Mouse (Mus musculus) liver, embryonic 16.5 days (tissue): ENCODE measurements around the gene Arhgap40. TPM values are rescaled to one million over a fixed set of nuclear protein-coding genes. Genes with fewer than 3 reads are reported as not detected.
A peak's percentile ranks its signal among the peaks of the same experiment; 100 is the strongest.

Experiments used
- ATAC-seq: fragments of 200-750 bp; cut with Nextera tagmentation; 2 replicates; pipeline ENCODE4 v1.8.0; 2017; ENCODE audit warnings: low read depth, mild to moderate bottlenecking, moderate number of reproducible peaks, moderate library complexity
- H3K27ac ChIP-seq: fragments of 300-500 bp; sonication (generic); 2 replicates; pipeline ENCODE4 v1.5.1; 2014; ENCODE audit warnings: mild to moderate bottlenecking, low read length
- H3K27me3 ChIP-seq: fragments of 300-500 bp; sonication (generic); 2 replicates; pipeline ENCODE4 v1.6.1; 2014; ENCODE audit warnings: low read depth, low read length, mixed read lengths; ENCODE audit not compliant: control insufficient read depth, insufficient read depth
- H3K36me3 ChIP-seq: fragments of 300-500 bp; sonication (generic); 2 replicates; pipeline ENCODE4 v1.6.1; 2014; ENCODE audit warnings: mild to moderate bottlenecking; ENCODE audit not compliant: control insufficient read depth, insufficient read depth
- H3K4me1 ChIP-seq: fragments of 300-500 bp; sonication (generic); 2 replicates; pipeline ENCODE4 v1.6.1; 2014; ENCODE audit warnings: low read depth, low read length, mixed read lengths; ENCODE audit not compliant: control insufficient read depth
- H3K4me2 ChIP-seq: fragments of 300-500 bp; sonication (generic); 2 replicates; pipeline ENCODE4 v1.6.1; 2014; ENCODE audit warnings: low read depth, low read length, mixed read lengths
- H3K4me3 ChIP-seq: fragments of 300-500 bp; sonication (generic); 2 replicates; pipeline ENCODE4 v1.5.1; 2014; ENCODE audit warnings: low read depth, mild to moderate bottlenecking, low read length
- H3K9ac ChIP-seq: fragments of 300-500 bp; sonication (generic); 2 replicates; pipeline ENCODE4 v1.6.1; 2014; ENCODE audit warnings: low read depth, low read length
- H3K9me3 ChIP-seq: fragments of 300-500 bp; sonication (generic); replicated peaks from 2 replicates; pipeline ENCODE4 v1.6.1; 2016; ENCODE audit warnings: low read length; ENCODE audit not compliant: control insufficient read depth
- WGBS: fragments of 180-500 bp; shearing (Covaris S2); extraction: QIAGEN DNeasy Blood & Tissue Kit; methylation state at CpG from one replicate; pipeline ENCODE4 v1.1.7; 2014; ENCODE audit not compliant: insufficient replicate concordance; 5-methylcytosine and 5-hydroxymethylcytosine counted together
- polyA plus RNA-seq: library from polyadenylated mRNA; unstranded; fragments of >200 nt; fragmentation: Nextera tagmentation; extraction: Ambion mirVana; gene quantifications from 2 replicates; pipeline ENCODE4 v1.2.1, GENCODE M21; 2015

Gene Arhgap40
- polyA plus RNA-seq, 1 experiment from 2014 or later: not detected

DNA sequence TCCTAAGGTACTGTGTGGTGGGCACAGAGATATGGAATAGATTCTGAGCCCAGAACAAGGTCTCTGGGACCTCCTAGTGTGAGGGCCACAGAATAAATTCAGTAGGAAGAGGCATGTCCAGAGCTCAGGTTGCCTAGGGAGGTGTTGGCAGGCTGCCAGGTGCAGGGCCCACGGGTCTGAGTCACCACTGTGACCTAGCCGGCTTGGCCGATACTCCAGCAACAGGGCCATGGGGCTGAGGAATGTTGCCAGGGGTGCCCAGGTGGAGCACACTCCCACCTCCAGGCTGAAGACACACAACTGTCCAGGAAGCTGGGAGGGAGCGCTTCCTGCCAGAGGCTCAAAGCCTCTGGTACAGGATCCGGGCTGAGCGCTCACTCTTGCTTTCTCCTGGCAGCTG lies 1.9 kb upstream of the Arhgap40 start:
- Histone ChIP-seq H3K4me2 (no peak overlapping the region), H3K27me3 (no peaks in the 10 kb centered on the region), H3K27ac (no peak overlapping the region), H3K9ac (no peak overlapping the region), H3K4me3 (no peak overlapping the region), H3K4me1 (no peaks in the 10 kb centered on the region), H3K36me3 (no peaks in the 10 kb centered on the region), H3K9me3 (no peaks in the 10 kb centered on the region)
- ATAC-seq: 0 out of 2 replicates have a peak, but pooled peaks have one; percentile 13
- WGBS: 68% methylated on average over 6 of the region's 6 CpGs

- 70% methylated on average over 12 of the region's 12 CpGs for WGBS
Observed at GRCm38 (mm10) chr2:158513821-158514336, 1.3 kb downstream of the Arhgap40 start.

DNA sequence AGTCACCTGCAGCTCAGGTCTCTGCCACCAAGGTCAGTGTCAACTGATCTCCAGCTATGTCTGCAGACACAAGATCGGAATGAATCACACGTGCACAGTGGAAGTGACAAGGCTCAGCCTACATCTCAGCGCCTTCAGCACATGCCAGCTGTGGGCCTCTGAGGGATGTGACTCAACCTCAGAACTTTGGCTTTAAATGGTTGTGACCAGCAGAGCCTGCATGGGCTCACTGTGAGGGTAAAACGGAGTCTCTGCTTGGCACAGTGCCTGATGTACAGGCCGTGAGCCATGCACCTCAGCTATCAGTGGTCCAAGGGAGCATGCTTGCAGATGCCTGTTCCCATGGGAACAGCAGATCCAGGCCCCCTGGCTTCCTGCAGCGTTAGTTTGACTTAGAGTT lies 6.0 kb downstream of the Arhgap40 start:
- no peaks in the 10 kb centered on the region for H3K4me1 ChIP-seq
- H3K27ac ChIP-seq: no peak overlapping the region
- no peak overlapping the region for H3K9ac ChIP-seq
- H3K4me3 ChIP-seq: no peak overlapping the region
- no peaks in the 10 kb centered on the region for H3K9me3 ChIP-seq
- no peak overlapping the region for H3K4me2 ChIP-seq
- no peaks in the 10 kb centered on the region for H3K27me3 ChIP-seq
- H3K36me3 ChIP-seq: no peaks in the 10 kb centered on the region
- 57% methylated on average over 6 of the region's 6 CpGs for whole genome bisulfite sequencing
- ATAC-seq: no peak

More at GRCm38 (mm10) chr2:158513821-158514336, 1.3 kb downstream of the Arhgap40 start:
- Histone ChIP-seq H3K9me3 (no peaks in the 10 kb centered on the region), H3K27ac (no peak overlapping the region), H3K36me3 (no peaks in the 10 kb centered on the region), H3K9ac (no peak overlapping the region), H3K4me1 (no peaks in the 10 kb centered on the region), H3K4me3 (no peak overlapping the region), H3K27me3 (no peaks in the 10 kb centered on the region), H3K4me2 (no peak overlapping the region)
- ATAC-seq: no peak

GRCm38 (mm10) chr2:158519071-158519470 lies 6.5 kb downstream of the Arhgap40 start:
- Histone ChIP-seq H3K27ac (no peak overlapping the region), H3K4me2 (no peak overlapping the region), H3K9me3 (no peaks in the 10 kb centered on the region), H3K4me1 (no peaks in the 10 kb centered on the region), H3K27me3 (no peaks in the 10 kb centered on the region), H3K36me3 (no peaks in the 10 kb centered on the region), H3K9ac (no peak overlapping the region), H3K4me3 (no peak overlapping the region)
- WGBS: 64% methylated on average over 11 of the region's 11 CpGs
- ATAC-seq: no peak

DNA sequence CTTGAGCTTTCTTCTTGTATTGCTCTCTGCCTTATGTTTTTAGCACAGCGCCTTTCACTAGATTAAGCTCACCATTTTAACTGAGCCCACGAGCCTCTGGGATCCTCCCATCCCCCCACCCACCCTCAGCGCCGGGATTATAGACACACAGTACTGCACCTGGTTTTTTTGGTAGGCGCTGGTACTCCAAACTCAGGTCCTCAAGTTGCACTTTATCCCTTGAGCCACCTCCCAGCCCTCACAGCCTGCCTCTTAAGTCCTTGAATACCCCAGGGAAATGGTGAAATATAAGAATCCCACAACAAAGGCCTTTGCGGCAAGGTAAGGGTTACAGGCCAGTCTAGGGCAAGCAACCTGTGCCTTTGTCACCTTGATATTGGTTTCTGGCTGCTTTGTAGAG lies 7.2 kb downstream of the Arhgap40 start:
- Histone ChIP-seq H3K4me2 (no peak overlapping the region), H3K4me1 (no peaks in the 10 kb centered on the region), H3K4me3 (no peak overlapping the region), H3K36me3 (no peaks in the 10 kb centered on the region), H3K9me3 (no peaks in the 10 kb centered on the region), H3K9ac (no peak overlapping the region), H3K27me3 (no peaks in the 10 kb centered on the region), H3K27ac (no peak overlapping the region)
- WGBS: 60% methylated on average over 6 of the region's 6 CpGs
- no peak for ATAC-seq

DNA sequence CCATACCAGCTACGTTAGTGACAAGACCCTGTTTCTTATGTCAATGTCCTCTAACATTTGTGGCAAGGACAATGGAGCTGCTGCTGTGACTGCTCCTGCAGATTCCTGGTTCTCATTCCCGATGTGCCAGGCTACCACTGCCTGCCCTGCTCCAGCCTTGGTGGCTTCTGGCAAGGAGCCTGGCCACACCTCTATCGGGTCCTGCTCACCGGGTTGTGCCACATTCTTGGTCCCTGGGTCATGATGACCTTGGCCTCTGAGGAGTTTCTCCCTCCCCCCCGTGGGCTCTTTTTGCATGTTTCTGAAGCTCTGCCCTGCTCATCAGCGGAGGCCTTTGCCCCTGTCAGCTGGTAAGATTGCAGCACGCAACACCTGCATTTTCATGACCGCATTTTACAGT lies 10.5 kb downstream of the Arhgap40 start:
- ATAC-seq: no peak
- no peak overlapping the region for H3K27ac ChIP-seq
- no peak overlapping the region for H3K9ac ChIP-seq
- H3K4me3 ChIP-seq: no peak overlapping the region
- H3K9me3 ChIP-seq: no peaks in the 10 kb centered on the region
- 70% methylated on average over 8 of the region's 8 CpGs for WGBS
- no peak overlapping the region for H3K4me2 ChIP-seq
- no peaks in the 10 kb centered on the region for H3K4me1 ChIP-seq
- H3K27me3 ChIP-seq: no peaks in the 10 kb centered on the region
- H3K36me3 ChIP-seq: no peaks in the 10 kb centered on the region

DNA sequence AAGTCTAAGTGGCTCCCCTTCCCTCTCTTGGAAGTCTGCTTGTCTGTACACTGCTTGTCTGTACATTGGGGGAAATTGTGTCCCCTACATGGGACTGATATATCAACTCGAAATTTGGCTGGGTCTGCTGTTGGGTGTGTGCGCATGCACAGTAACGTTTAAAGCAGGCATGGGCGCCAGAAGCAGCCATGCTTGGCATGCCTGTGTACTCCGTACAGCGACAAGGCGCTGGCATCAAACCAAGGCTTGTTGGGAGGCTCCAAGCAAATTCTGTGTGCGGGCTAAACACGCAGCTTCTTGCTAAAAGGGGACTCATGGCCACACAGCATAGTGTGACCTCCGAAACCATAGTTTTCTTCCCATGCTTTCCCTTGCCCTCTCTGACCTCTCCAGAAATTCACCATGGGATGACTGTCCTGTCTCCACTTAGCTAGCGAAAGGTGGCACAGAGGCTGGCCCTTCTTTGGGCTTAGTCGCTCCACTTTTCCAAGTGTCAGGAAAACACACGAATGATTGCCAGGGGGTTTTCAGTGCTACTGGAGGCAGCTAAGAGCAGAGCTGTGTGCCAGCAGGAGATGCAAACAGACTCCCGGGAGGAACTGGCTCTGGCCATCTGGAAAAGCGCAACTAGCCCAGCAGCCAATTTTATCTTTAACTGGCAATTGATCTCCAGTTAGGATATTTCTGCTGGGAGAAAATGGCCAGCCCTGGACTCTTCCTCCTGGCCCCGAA lies 11.7 kb downstream of the Arhgap40 start:
- H3K9me3 ChIP-seq: no peaks in the 10 kb centered on the region
- ATAC-seq: no peak
- H3K9ac ChIP-seq: no peak overlapping the region
- H3K4me1 ChIP-seq: no peaks in the 10 kb centered on the region
- no peaks in the 10 kb centered on the region for H3K36me3 ChIP-seq
- no peak overlapping the region for H3K4me3 ChIP-seq
- WGBS: 70% methylated on average over 16 of the region's 16 CpGs
- no peak overlapping the region for H3K27ac ChIP-seq
- H3K4me2 ChIP-seq: no peak overlapping the region
- H3K27me3 ChIP-seq: no peaks in the 10 kb centered on the region

DNA sequence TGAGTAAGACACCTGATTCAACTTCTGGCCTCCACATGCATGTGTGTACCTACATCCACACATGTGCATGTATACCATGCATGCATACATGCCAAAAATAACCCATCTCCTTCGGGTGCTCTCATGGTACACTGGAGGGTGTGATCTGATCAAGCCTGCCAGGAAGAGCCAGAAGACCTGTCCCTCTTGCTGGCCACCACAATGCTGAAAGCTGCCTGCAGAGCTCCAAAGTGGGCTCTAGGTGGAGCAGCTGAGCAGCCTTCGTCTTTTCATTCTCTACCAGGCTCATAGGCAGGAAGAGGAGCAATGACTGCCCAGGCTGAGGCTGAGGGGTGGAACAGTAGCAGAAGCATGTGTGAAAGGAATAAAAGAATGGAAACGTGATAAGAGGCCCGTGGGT lies 21.5 kb downstream of the Arhgap40 start:
- Histone ChIP-seq H3K27me3 (no peaks in the 10 kb centered on the region), H3K4me3 (no peak overlapping the region), H3K4me2 (no peak overlapping the region), H3K4me1 (no peaks in the 10 kb centered on the region), H3K9me3 (no peaks in the 10 kb centered on the region), H3K27ac (no peak overlapping the region), H3K36me3 (no peaks in the 10 kb centered on the region), H3K9ac (no peak overlapping the region)
- no peak for ATAC-seq
- 2% methylated on average over 4 of the region's 4 CpGs for WGBS

DNA sequence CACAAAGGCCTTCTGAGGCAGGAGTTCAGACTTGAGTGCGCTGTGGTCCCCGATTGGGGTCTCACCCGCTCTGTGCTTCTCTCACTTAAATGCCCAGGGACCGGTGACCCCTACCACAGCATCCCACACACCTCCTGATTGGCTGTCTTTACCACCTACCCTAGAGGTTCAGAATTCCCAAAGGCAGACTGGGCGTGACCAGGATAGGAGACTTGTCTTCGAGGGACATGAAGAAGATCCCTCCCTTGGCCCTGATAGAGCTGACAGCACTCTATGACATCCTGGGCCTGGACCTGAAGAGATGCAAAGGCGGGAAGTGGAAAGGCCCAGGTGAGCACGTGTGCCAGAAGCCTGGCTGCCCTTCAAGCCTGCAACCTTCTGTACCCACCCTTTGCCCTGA lies 22.0 kb downstream of the Arhgap40 start:
- Histone ChIP-seq H3K9me3 (no peaks in the 10 kb centered on the region), H3K27me3 (no peaks in the 10 kb centered on the region), H3K36me3 (no peaks in the 10 kb centered on the region), H3K4me3 (no peak overlapping the region), H3K9ac (no peak overlapping the region), H3K4me1 (no peaks in the 10 kb centered on the region), H3K27ac (no peak overlapping the region), H3K4me2 (no peak overlapping the region)
- WGBS: 52% methylated on average over 8 of the region's 8 CpGs
- no peak for ATAC-seq
